11 mouse cellular contexts compared by ENCODE assay signal in genomic region chr10:128424604-128425003, GRCm38 (mm10). TPM values are rescaled to one million over a fixed set of nuclear protein-coding genes. Genes with fewer than 3 reads are reported as not detected.
DNase-seq lines count a peak whose midpoint lies in the region; ATAC-seq and TF ChIP-seq lines count a peak whose summit lies in the region.
"Had no signal": no experiment of that assay in that cellular context is flagged by ENCODE, and none has a peak within 500 bp of the region (broad histone marks: within the 10 kb centered on the region; RNA-seq: fewer than 3 reads in every experiment).

No protein-coding gene starts in this region.

- no peak overlapping the region for H3K4me3 ChIP-seq in kidney, postnatal 0 days (replicated peaks; ENCODE audit: low read depth, low read length)
- no peak overlapping the region for H3K4me3 ChIP-seq in kidney, adult 2 months (ENCODE audit: insufficient read depth, low read depth, low read length)
- H3K4me3 ChIP-seq in G1E (ENCODE audit: low read depth, low read length) = no peak overlapping the region
- no peak overlapping the region for H3K4me3 ChIP-seq in stomach, postnatal 0 days (ENCODE audit: low read depth, low read length)
- H3K4me3 ChIP-seq: heart, adult 2 months had no signal

- peak overlapping the region; percentile 70 for H3K27ac ChIP-seq in kidney, postnatal 0 days
- no peak overlapping the region for H3K27ac ChIP-seq in kidney, adult 2 months (ENCODE audit: insufficient read depth, low read depth, low read length)
- no peak overlapping the region for H3K27ac ChIP-seq in stomach, postnatal 0 days (replicated peaks)
- H3K27ac ChIP-seq: heart, adult 2 months had no signal

- H3K4me2 ChIP-seq in kidney, postnatal 0 days (ENCODE audit: low read length) = no peak overlapping the region
- H3K4me2 ChIP-seq in stomach, postnatal 0 days (replicated peaks; ENCODE audit: low read depth) = no peak overlapping the region

- TF ChIP-seq CTCF in kidney, postnatal 0 days (IDR thresholded peaks at IDR 0.05; ENCODE audit: low read depth) = no peak
- no peak for TF ChIP-seq CTCF in kidney, adult 2 months (conservative IDR thresholded peaks at IDR 0.05; ENCODE audit: insufficient read depth, insufficient read length, low read depth, low read length)
- no peak for TF ChIP-seq CTCF in G1E (IDR thresholded peaks at IDR 0.05; ENCODE audit: low read depth, low read length)
- TF ChIP-seq CTCF in stomach, postnatal 0 days (IDR thresholded peaks at IDR 0.05; ENCODE audit: low read depth) = no peak

- intact Hi-C loops in left cerebral cortex, postnatal 14 days (cut with DNase I) = no loop called here

- no peaks in the 10 kb centered on the region for H3K4me1 ChIP-seq in kidney, postnatal 0 days (replicated peaks; ENCODE audit: insufficient read depth, low read length)
- H3K4me1 ChIP-seq in kidney, adult 2 months (ENCODE audit: control insufficient read depth, insufficient read depth, low read length) = no peaks in the 10 kb centered on the region
- H3K4me1 ChIP-seq in G1E (ENCODE audit: insufficient read depth, low read depth, low read length) = peaks cover 9% of the 10 kb centered on the region; the same call in 1 of the 2 replicates
- no peaks in the 10 kb centered on the region for H3K4me1 ChIP-seq in stomach, postnatal 0 days (replicated peaks; ENCODE audit: control insufficient read depth, insufficient read depth)

- WGBS in kidney, postnatal 0 days = 8% methylated on average over 7 of the region's 7 CpGs
- 30% methylated on average over 7 of the region's 7 CpGs for WGBS in kidney, adult 2 months
- WGBS in stomach, postnatal 0 days = 30% methylated on average over 7 of the region's 7 CpGs

- H3K36me3 ChIP-seq in kidney, postnatal 0 days (ENCODE audit: insufficient read depth, low read length) = peaks cover 30% of the 10 kb centered on the region
- H3K36me3 ChIP-seq in kidney, adult 2 months (ENCODE audit: control insufficient read depth, insufficient read depth, low read length) = 0 out of 2 replicates have a peak, but pooled peaks cover 1% of the 10 kb centered on the region
- peaks cover 89% of the 10 kb centered on the region for H3K36me3 ChIP-seq in G1E (replicated peaks)
- H3K36me3 ChIP-seq in stomach, postnatal 0 days (ENCODE audit: control insufficient read depth, insufficient read depth, low read length) = peaks cover 4% of the 10 kb centered on the region; the same call in 1 of the 2 replicates

- no peaks in the 10 kb centered on the region for H3K27me3 ChIP-seq in kidney, postnatal 0 days (ENCODE audit: insufficient read depth, low read length)
- no peaks in the 10 kb centered on the region for H3K27me3 ChIP-seq in kidney, adult 2 months (replicated peaks; ENCODE audit: control insufficient read depth, insufficient read depth, low read length)
- H3K27me3 ChIP-seq in G1E (ENCODE audit: insufficient read depth, low read length) = no peaks in the 10 kb centered on the region
- H3K27me3 ChIP-seq in stomach, postnatal 0 days (ENCODE audit: control insufficient read depth, insufficient read depth, low read length) = no peaks in the 10 kb centered on the region

- DNase-seq in kidney, postnatal 0 days (ENCODE audit: low spot score) = peak; percentile 91
- no peak for DNase-seq in kidney, adult 2 months
- DNase-seq in G1E (ENCODE audit: low spot score) = no peak
- DNase-seq in stomach, postnatal 0 days (ENCODE audit: low spot score) = no peak
- no peak for DNase-seq in left cerebral cortex, postnatal 14 days (ENCODE audit: low spot score in 2 of 2)
- no peak for DNase-seq in adrenal gland, adult 2 months
- DNase-seq: layer of hippocampus, adult 9-11 months; lung, adult 2 months had no signal

- ATAC-seq in kidney, postnatal 0 days (replicated peaks; ENCODE audit: low FRiP score, low read depth) = peak; percentile 79
- ATAC-seq in G1E (ENCODE audit: extremely low read depth, insufficient number of reproducible peaks, low FRiP score, poor library complexity, severe bottlenecking) = peak; percentile 54; the same call in 1 of the 2 replicates
- ATAC-seq in granulocyte monocyte progenitor cell, adult 5-6 weeks (replicated peaks; ENCODE audit: poor library complexity, severe bottlenecking) = peak; percentile 96
- 0 out of 2 replicates have a peak, but pooled peaks have one; percentile 56 for ATAC-seq in stomach, postnatal 0 days (ENCODE audit: low FRiP score, low TSS enrichment)
- ATAC-seq: forebrain, embryonic 14.5 days had no signal

- no peaks in the 10 kb centered on the region for H3K9me3 ChIP-seq in kidney, postnatal 0 days (replicated peaks; ENCODE audit: low read length)
- H3K9me3 ChIP-seq in G1E (replicated peaks) = no peaks in the 10 kb centered on the region
- no peaks in the 10 kb centered on the region for H3K9me3 ChIP-seq in stomach, postnatal 0 days (ENCODE audit: control insufficient read depth, low read length)

- H3K9ac ChIP-seq in kidney, postnatal 0 days (ENCODE audit: low read depth, low read length) = no peak overlapping the region
- H3K9ac ChIP-seq in stomach, postnatal 0 days (ENCODE audit: low read length) = no peak overlapping the region

- no peak for TF ChIP-seq EP300 in stomach, postnatal 0 days (optimal IDR thresholded peaks at IDR 0.05)

- no peak for TF ChIP-seq POLR2A in kidney, adult 2 months (IDR thresholded peaks at IDR 0.05; ENCODE audit: low read depth, low read length)

RNA-seq across cellular contexts. Expression of gene Rnf41, which starts 13.1 kb away (rescaled TPM):
- 34.9 and 39.3 TPM in 2 replicates for polyA plus RNA-seq in kidney, postnatal 0 days (2015; fragmentation: Nextera tagmentation; extraction: Ambion mirVana)
- polyA plus RNA-seq in kidney, adult 2 months (2012; rRNA removed) = 19.5 and 19.6 TPM in 2 replicates
- total RNA-seq in G1E (2014; fragmentation: Nextera tagmentation) = 21.7 and 26.8 TPM in 2 replicates
- total RNA-seq in G1E (2017) = 16.6 and 17.8 TPM in 2 replicates
- polyA plus RNA-seq in G1E (2012) = 11.7 and 14.6 TPM in 2 replicates
- total RNA-seq in granulocyte monocyte progenitor cell, adult 5-6 weeks (2014; fragmentation: Nextera tagmentation) = 15.7 and 29.1 TPM in 2 replicates
- total RNA-seq in granulocyte monocyte progenitor cell, adult 5-6 weeks (2017) = 16.5 and 18.6 TPM in 2 replicates
- 18.9 and 20.1 TPM in 2 replicates for polyA plus RNA-seq in stomach, postnatal 0 days (2015; fragmentation: Nextera tagmentation; extraction: Ambion mirVana)
- total RNA-seq in left cerebral cortex, postnatal 14 days (2021) = 10 to 100 TPM; 75.0 to 77.2 TPM
- total RNA-seq in adrenal gland, adult 2 months (2021) = 10 to 100 TPM; 39.1 to 41.7 TPM
- 24.4 and 28.4 TPM in 2 replicates for polyA plus RNA-seq in adrenal gland, adult 2 months (2012; rRNA removed)

RNA-seq across cellular contexts. Expression of gene Nabp2, which starts 13.3 kb away (rescaled TPM):
- 82.4 and 85.5 TPM in 2 replicates for polyA plus RNA-seq in kidney, postnatal 0 days (2015; fragmentation: Nextera tagmentation; extraction: Ambion mirVana)
- polyA plus RNA-seq in kidney, adult 2 months (2012; rRNA removed) = 33.2 and 37.8 TPM in 2 replicates
- total RNA-seq in G1E (2014; fragmentation: Nextera tagmentation) (121 and 148 TPM in 2 replicates), G1E (2017) (34.2 and 37.3 TPM in 2 replicates)
- polyA plus RNA-seq in G1E (2012) = 152 and 197 TPM in 2 replicates
- total RNA-seq in granulocyte monocyte progenitor cell, adult 5-6 weeks (2014; fragmentation: Nextera tagmentation) = 80.4 and 115 TPM in 2 replicates
- total RNA-seq in granulocyte monocyte progenitor cell, adult 5-6 weeks (2017) = 58.6 and 60.5 TPM in 2 replicates
- polyA plus RNA-seq in stomach, postnatal 0 days (2015; fragmentation: Nextera tagmentation; extraction: Ambion mirVana) = 53.5 and 54.4 TPM in 2 replicates
- total RNA-seq in left cerebral cortex, postnatal 14 days (2021) = 10 to 100 TPM; 88.3 to 92.5 TPM
- 10 to 100 TPM; 79.3 to 93.8 TPM for total RNA-seq in adrenal gland, adult 2 months (2021)
- polyA plus RNA-seq in adrenal gland, adult 2 months (2012; rRNA removed) = 21.3 and 22.2 TPM in 2 replicates

RNA-seq across cellular contexts. Expression of gene Slc39a5, which starts 23.6 kb away (rescaled TPM):
- polyA plus RNA-seq in kidney, postnatal 0 days (2015; fragmentation: Nextera tagmentation; extraction: Ambion mirVana) = 56.0 and 64.8 TPM in 2 replicates
- 114 and 137 TPM in 2 replicates for polyA plus RNA-seq in kidney, adult 2 months (2012; rRNA removed)
- total RNA-seq in G1E (2014; fragmentation: Nextera tagmentation) = not detected in 2 replicates
- total RNA-seq in G1E (2017) = not detected in 2 replicates
- not detected in 2 replicates for polyA plus RNA-seq in G1E (2012)
- not detected in 2 replicates for total RNA-seq in granulocyte monocyte progenitor cell, adult 5-6 weeks (2014; fragmentation: Nextera tagmentation)
- not detected in 2 replicates for total RNA-seq in granulocyte monocyte progenitor cell, adult 5-6 weeks (2017)
- polyA plus RNA-seq in stomach, postnatal 0 days (2015; fragmentation: Nextera tagmentation; extraction: Ambion mirVana) = 0.75 and 0.76 TPM in 2 replicates
- total RNA-seq in left cerebral cortex, postnatal 14 days (2021) = 1 to 10 TPM in 1 of 2 experiments, not detected in 1; 1.0 TPM
- total RNA-seq in adrenal gland, adult 2 months (2021) = not detected
- not detected in 2 replicates for polyA plus RNA-seq in adrenal gland, adult 2 months (2012; rRNA removed)
- total RNA-seq: heart, adult 2 months had no signal
- polyA plus RNA-seq: forebrain, embryonic 14.5 days; heart, adult 2 months; lung, adult 2 months had no signal

RNA-seq across cellular contexts. Expression of gene Smarcc2, which starts 34.4 kb away (rescaled TPM):
- polyA plus RNA-seq in kidney, postnatal 0 days (2015; fragmentation: Nextera tagmentation; extraction: Ambion mirVana) = 40.5 and 44.9 TPM in 2 replicates
- polyA plus RNA-seq in kidney, adult 2 months (2012; rRNA removed) = 81.3 and 81.4 TPM in 2 replicates
- 100 and 109 TPM in 2 replicates for total RNA-seq in G1E (2014; fragmentation: Nextera tagmentation)
- total RNA-seq in G1E (2017) = 36.3 and 47.4 TPM in 2 replicates
- polyA plus RNA-seq in G1E (2012) = 153 and 174 TPM in 2 replicates
- 90.4 and 113 TPM in 2 replicates for total RNA-seq in granulocyte monocyte progenitor cell, adult 5-6 weeks (2014; fragmentation: Nextera tagmentation)
- 56.4 and 56.9 TPM in 2 replicates for total RNA-seq in granulocyte monocyte progenitor cell, adult 5-6 weeks (2017)
- polyA plus RNA-seq in stomach, postnatal 0 days (2015; fragmentation: Nextera tagmentation; extraction: Ambion mirVana) = 21.4 and 26.6 TPM in 2 replicates
- total RNA-seq in left cerebral cortex, postnatal 14 days (2021) = 100 to 1,000 TPM; 199 to 211 TPM
- total RNA-seq in adrenal gland, adult 2 months (2021) = 100 to 1,000 TPM; 120 to 128 TPM
- 129 and 130 TPM in 2 replicates for polyA plus RNA-seq in adrenal gland, adult 2 months (2012; rRNA removed)

RNA-seq across cellular contexts. Expression of gene Ankrd52, which starts 47.7 kb away (rescaled TPM):
- polyA plus RNA-seq in kidney, postnatal 0 days (2015; fragmentation: Nextera tagmentation; extraction: Ambion mirVana) = 6.2 TPM in 2 replicates
- 21.5 and 22.5 TPM in 2 replicates for polyA plus RNA-seq in kidney, adult 2 months (2012; rRNA removed)
- 72.9 and 80.4 TPM in 2 replicates for total RNA-seq in G1E (2014; fragmentation: Nextera tagmentation)
- 5.9 and 6.6 TPM in 2 replicates for total RNA-seq in G1E (2017)
- polyA plus RNA-seq in G1E (2012) = 68.3 and 75.9 TPM in 2 replicates
- total RNA-seq in granulocyte monocyte progenitor cell, adult 5-6 weeks (2014; fragmentation: Nextera tagmentation) = 58.1 and 60.1 TPM in 2 replicates
- total RNA-seq in granulocyte monocyte progenitor cell, adult 5-6 weeks (2017) = 9.1 and 11.3 TPM in 2 replicates
- 2.9 and 4.3 TPM in 2 replicates for polyA plus RNA-seq in stomach, postnatal 0 days (2015; fragmentation: Nextera tagmentation; extraction: Ambion mirVana)
- 10 to 100 TPM; 80.3 to 84.3 TPM for total RNA-seq in left cerebral cortex, postnatal 14 days (2021)
- 10 to 100 TPM; 48.3 to 59.3 TPM for total RNA-seq in adrenal gland, adult 2 months (2021)
- 44.2 and 53.1 TPM in 2 replicates for polyA plus RNA-seq in adrenal gland, adult 2 months (2012; rRNA removed)

Comparison
In these comparisons a context has a peak if more than half of its experiments do, and no peak if none do; other contexts are left out.
1. RNA of gene Slc39a5, which starts 23.6 kb away (polyA plus RNA-seq): 114 to 137 TPM in kidney, adult 2 months and 56.0 to 64.8 TPM in kidney, postnatal 0 days; 0.75 to 0.76 TPM in stomach, postnatal 0 days, not detected in G1E and not detected in adrenal gland, adult 2 months; every median in the first group is over 10 times any median in the second.
2. Peak in every context shown above with its lines, with median percentiles within 50 percentile points of each other: ATAC-seq.